Mouse (Mus musculus): ENCODE results near the gene Bbx.

DNA sequence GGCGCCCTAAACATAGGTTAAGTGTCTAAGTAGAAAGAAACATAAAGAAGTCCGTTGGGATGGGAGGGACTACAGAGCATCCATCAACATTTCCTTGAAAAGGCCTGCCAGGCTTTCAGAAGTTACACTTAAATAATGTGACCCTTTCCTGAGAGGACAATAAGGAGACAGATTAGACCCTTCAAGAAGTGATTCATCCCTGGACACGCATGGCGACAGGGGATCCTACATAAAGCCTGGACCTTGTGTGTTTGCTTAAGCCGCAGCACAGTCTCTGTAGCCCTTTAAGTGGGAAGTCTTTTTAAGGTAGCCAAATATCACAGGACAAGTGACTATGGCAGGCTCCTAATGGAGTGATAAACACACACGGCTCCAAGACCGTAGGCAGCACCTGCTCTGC is 52.0 kb downstream of the Bbx start:
- TF ChIP-seq MAFK (IDR thresholded peaks at IDR 0.05; ENCODE audit: insufficient read depth, low read depth, low read length) (no peak), HCFC1 (IDR thresholded peaks at IDR 0.05; ENCODE audit: borderline replicate concordance, insufficient read depth, low read length) (no peak), ZC3H11A (IDR thresholded peaks at IDR 0.05; ENCODE audit: borderline replicate concordance, low read depth, low read length) (no peak), CHD2 (IDR thresholded peaks at IDR 0.05; ENCODE audit: low read depth, low read length) (no peak)
